Mouse (Mus musculus) G1E (cell line): ENCODE data around the gene Slc6a13.

Source experiments
- CTCF ChIP-seq: IDR thresholded peaks from 2 replicates; pipeline ENCODE4 v1.5.1; 2012; ENCODE audit warnings: low read depth, low read length, inconsistent platforms, mixed read lengths
- GATA1 ChIP-seq: IDR thresholded peaks from 2 replicates; pipeline ENCODE4 v1.6.1; 2012; ENCODE audit warnings: borderline replicate concordance, low read length, inconsistent platforms, mixed read lengths
- GATA2 ChIP-seq: IDR thresholded peaks from 2 replicates; pipeline ENCODE4 v1.6.1; 2012; ENCODE audit warnings: low read depth, low read length, inconsistent platforms, borderline replicate concordance
- POLR2AphosphoS5 ChIP-seq: IDR thresholded peaks from 2 replicates; pipeline ENCODE4 v1.6.1; 2012; ENCODE audit warnings: low read depth, low read length, inconsistent platforms; ENCODE audit not compliant: insufficient replicate concordance
- TAL1 ChIP-seq: conservative IDR thresholded peaks from 2 replicates; pipeline ENCODE4 v1.6.1; 2012; ENCODE audit warnings: low read depth, low read length, inconsistent platforms, mixed read lengths

GRCm38 (mm10) chr6:121382071-121382470 is 82.0 kb downstream of the Slc6a13 start:
- TF ChIP-seq CTCF (no peak), GATA1 (no peak), TAL1 (no peak), POLR2AphosphoS5 (no peak), GATA2 (no peak)
